Comparison of ENCODE assay signal across 1 mouse cellular context in the genomic region with DNA sequence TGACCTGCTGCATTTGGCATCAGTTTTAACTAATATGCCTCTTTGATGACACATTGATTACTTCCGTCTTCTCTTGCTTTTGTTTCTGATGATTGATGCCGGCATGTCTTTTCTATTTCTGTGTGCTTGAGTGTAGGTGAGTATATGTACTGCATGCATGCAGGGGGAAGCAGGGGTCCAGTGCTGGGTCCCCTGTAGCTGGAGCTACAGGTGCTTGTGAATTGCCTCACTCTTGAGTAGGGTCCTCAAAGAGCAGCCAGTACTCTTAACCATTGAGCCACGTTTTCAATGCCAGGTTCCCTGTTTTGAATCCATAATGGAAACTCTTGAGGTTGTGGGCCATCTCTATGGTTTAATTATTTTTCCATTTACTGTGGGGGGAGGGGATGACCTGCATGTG.
TF ChIP-seq lines count a peak whose summit lies in the region.

No protein-coding gene starts in this region.

TF ChIP-seq in MEL, 35 proteins besides CTCF, POLR2A, EP300 and RAD21 (continued from another document):
- TF ChIP-seq TCF12 (IDR thresholded peaks at IDR 0.05; ENCODE audit: low read depth, low read length) = no peak
- no peak for TF ChIP-seq ETS1 (IDR thresholded peaks at IDR 0.05; ENCODE audit: low read depth, low read length)
- no peak for TF ChIP-seq NELFE (IDR thresholded peaks at IDR 0.05; ENCODE audit: low read depth, low read length)
- no peak for TF ChIP-seq MYC (IDR thresholded peaks at IDR 0.05; ENCODE audit: low read depth, low read length)
- no peak for TF ChIP-seq RCOR1 (IDR thresholded peaks at IDR 0.05; ENCODE audit: low read depth, low read length)
- no peak for TF ChIP-seq GATA1 (IDR thresholded peaks at IDR 0.05; ENCODE audit: low read depth, low read length)
- no peak for TF ChIP-seq JUND (IDR thresholded peaks at IDR 0.05; ENCODE audit: low read depth, low read length)
TF ChIP-seq in MEL: peak in this region for 0.
